Mouse (Mus musculus) neural tube, embryonic 13.5 days (tissue): ENCODE results near the gene Zfp36l2. TPM values are rescaled to one million over a fixed set of nuclear protein-coding genes. Genes with fewer than 3 reads are reported as not detected.

Experiments
- ATAC-seq: fragments of 200-750 bp; cut with Nextera tagmentation; 2 replicates; pipeline ENCODE4 v1.8.0; 2017; ENCODE audit warnings: low read depth, mild to moderate bottlenecking, moderate TSS enrichment, moderate library complexity
- H3K27ac ChIP-seq: fragments of 300-500 bp; sonication (generic); replicated peaks from 2 replicates; pipeline ENCODE4 v1.5.1; 2015; ENCODE audit warnings: moderate library complexity, mild to moderate bottlenecking, inconsistent platforms
- H3K27me3 ChIP-seq: fragments of 300-500 bp; sonication (generic); 2 replicates; pipeline ENCODE4 v1.6.1; 2015; ENCODE audit warnings: mild to moderate bottlenecking, inconsistent platforms
- H3K36me3 ChIP-seq: fragments of 300-500 bp; sonication (generic); 2 replicates; pipeline ENCODE4 v1.6.1; 2015; ENCODE audit warnings: mild to moderate bottlenecking, inconsistent platforms
- H3K4me1 ChIP-seq: fragments of 300-500 bp; sonication (generic); replicated peaks from 2 replicates; pipeline ENCODE4 v1.6.1; 2015; ENCODE audit warnings: inconsistent platforms
- H3K4me2 ChIP-seq: fragments of 300-500 bp; sonication (generic); 2 replicates; pipeline ENCODE4 v1.6.1; 2015; ENCODE audit warnings: inconsistent platforms, mild to moderate bottlenecking, moderate library complexity
- H3K4me3 ChIP-seq: fragments of 300-500 bp; sonication (generic); 2 replicates; pipeline ENCODE4 v1.5.1; 2015; ENCODE audit warnings: mild to moderate bottlenecking, inconsistent platforms
- H3K9ac ChIP-seq: fragments of 300-500 bp; sonication (generic); 2 replicates; pipeline ENCODE4 v1.6.1; 2015; ENCODE audit warnings: moderate library complexity, mild to moderate bottlenecking, inconsistent platforms
- H3K9me3 ChIP-seq: fragments of 300-500 bp; sonication (generic); 2 replicates; pipeline ENCODE4 v1.6.1; 2016; ENCODE audit warnings: inconsistent platforms
- WGBS: fragments of 180-500 bp; shearing (Covaris S2); methylation state at CpG from one replicate; pipeline ENCODE4 v1.1.7; 2015; 5-methylcytosine and 5-hydroxymethylcytosine counted together
- polyA plus RNA-seq: library from polyadenylated mRNA; unstranded; fragments of >200 nt; fragmentation: Nextera tagmentation; extraction: Ambion mirVana; gene quantifications from 2 replicates; pipeline ENCODE4 v1.2.1, GENCODE M21; 2015

Zfp36l2 gene
- polyA plus RNA-seq, 1 experiment from 2014 or later = 7.0 TPM

DNA sequence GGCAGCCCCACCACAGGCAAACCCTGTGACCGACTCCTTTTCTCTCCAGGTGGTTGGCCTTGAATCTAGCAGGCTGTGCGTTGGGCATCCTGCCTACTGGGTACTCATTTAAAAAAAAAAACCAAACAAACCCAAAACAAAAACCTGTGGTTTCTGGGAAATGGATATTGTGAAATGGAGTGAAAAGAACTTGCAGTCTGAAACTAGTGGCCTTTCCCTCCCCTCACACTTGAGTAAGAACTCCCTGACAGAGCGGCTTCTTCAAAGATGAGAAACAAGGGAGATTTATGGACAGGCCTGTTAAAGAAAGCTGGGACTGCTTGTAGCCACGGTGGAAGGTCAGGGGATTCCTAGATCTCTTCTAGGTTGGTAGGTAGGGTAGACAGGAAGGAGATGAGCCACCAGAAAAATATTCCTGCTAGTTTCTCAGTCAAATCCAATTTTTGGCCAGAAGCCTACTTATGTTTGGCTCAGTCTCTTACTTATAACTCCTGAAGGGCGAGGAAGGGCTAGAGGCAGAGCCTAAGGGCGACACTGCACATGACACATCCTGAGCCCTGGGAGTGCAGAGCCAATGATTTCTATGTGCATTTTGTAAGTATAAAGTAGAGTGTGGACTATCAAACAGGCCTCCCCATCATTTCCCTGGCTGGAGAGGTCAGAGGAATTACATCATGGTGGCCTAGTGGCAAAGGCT lies 27.7 kb upstream of the Zfp36l2 start:
- H3K4me3 ChIP-seq = no peak overlapping the region
- no peak overlapping the region for H3K27ac ChIP-seq
- no peaks in the 10 kb centered on the region for H3K27me3 ChIP-seq
- WGBS = 59% methylated on average over 6 of the region's 6 CpGs
- H3K9ac ChIP-seq = no peak overlapping the region
- no peak for ATAC-seq
- peaks cover 21% of the 10 kb centered on the region for H3K36me3 ChIP-seq
- no peaks in the 10 kb centered on the region for H3K4me1 ChIP-seq
- H3K9me3 ChIP-seq = no peaks in the 10 kb centered on the region
- no peak overlapping the region for H3K4me2 ChIP-seq

DNA sequence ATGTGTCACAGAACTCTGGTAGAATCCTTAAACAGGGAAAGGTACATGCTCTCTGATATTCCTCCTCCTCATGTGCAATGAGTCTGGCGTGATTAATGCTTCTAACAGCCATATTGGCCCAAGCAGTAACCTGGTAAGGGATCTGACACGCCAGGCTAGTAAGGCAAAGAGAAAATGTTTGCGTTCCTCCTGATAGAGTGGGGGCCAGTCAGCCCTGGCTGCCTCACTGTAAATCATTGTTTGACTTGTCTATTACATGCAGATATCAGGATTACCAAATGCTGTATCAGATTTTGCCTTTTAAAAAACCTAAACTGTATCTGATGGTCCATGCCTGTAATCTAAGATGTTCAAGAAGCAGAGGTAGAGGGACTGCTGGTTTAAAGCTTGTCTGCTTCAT lies 25.7 kb upstream of the Zfp36l2 start:
- Histone ChIP-seq H3K27me3 (no peaks in the 10 kb centered on the region), H3K9me3 (no peaks in the 10 kb centered on the region), H3K4me2 (no peak overlapping the region), H3K9ac (no peak overlapping the region), H3K27ac (no peak overlapping the region), H3K4me3 (no peak overlapping the region), H3K4me1 (no peaks in the 10 kb centered on the region), H3K36me3 (peaks cover 9% of the 10 kb centered on the region)
- 87% methylated on average over 3 of the region's 3 CpGs for WGBS
- ATAC-seq = no peak

- H3K4me2 ChIP-seq = no peak overlapping the region
- H3K4me1 ChIP-seq = peaks cover 15% of the 10 kb centered on the region
- WGBS = 97% methylated on average over 3 of the region's 3 CpGs
Observed at GRCm38 (mm10) chr17:84207611-84208010, 19.9 kb upstream of the Zfp36l2 start.

GRCm38 (mm10) chr17:84206239-84206638 lies 18.5 kb upstream of the Zfp36l2 start:
- H3K4me3 ChIP-seq = no peak overlapping the region
- H3K27ac ChIP-seq = no peak overlapping the region
- no peaks in the 10 kb centered on the region for H3K27me3 ChIP-seq
- H3K36me3 ChIP-seq = peaks cover 13% of the 10 kb centered on the region
- no peak for ATAC-seq
- no peak overlapping the region for H3K4me2 ChIP-seq
- H3K4me1 ChIP-seq = peaks cover 15% of the 10 kb centered on the region
- H3K9ac ChIP-seq = no peak overlapping the region
- 83% methylated on average over 3 of the region's 3 CpGs for WGBS
- no peaks in the 10 kb centered on the region for H3K9me3 ChIP-seq

More at GRCm38 (mm10) chr17:84207611-84208010, 19.9 kb upstream of the Zfp36l2 start:
- H3K9me3 ChIP-seq = no peaks in the 10 kb centered on the region
- H3K27me3 ChIP-seq = no peaks in the 10 kb centered on the region
- no peak overlapping the region for H3K9ac ChIP-seq
- peaks cover 22% of the 10 kb centered on the region for H3K36me3 ChIP-seq
- ATAC-seq = no peak
- no peak overlapping the region for H3K27ac ChIP-seq
- no peak overlapping the region for H3K4me3 ChIP-seq

DNA sequence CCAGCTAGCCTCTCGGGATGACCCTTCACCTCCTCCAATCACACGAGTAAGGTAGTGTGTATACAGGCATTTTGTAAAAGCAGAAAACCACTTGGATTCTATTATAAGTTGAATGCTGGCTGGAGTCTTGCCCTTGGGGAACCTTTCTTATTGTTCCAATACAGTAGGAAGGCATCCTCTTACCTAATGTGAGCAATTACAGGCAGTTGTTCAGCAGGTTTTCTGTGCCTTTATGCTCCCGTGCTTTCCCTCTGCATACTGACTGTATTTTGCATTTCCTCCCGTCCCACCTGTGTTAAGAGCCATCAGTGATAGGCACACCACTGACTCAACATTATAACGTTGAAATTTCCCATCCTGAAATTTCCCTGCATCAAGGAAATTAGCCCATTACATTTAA lies 17.2 kb upstream of the Zfp36l2 start:
- Histone ChIP-seq H3K36me3 (peaks cover 13% of the 10 kb centered on the region), H3K9me3 (no peaks in the 10 kb centered on the region), H3K27ac (no peak overlapping the region), H3K9ac (no peak overlapping the region), H3K27me3 (no peaks in the 10 kb centered on the region), H3K4me3 (no peak overlapping the region), H3K4me1 (peaks cover 15% of the 10 kb centered on the region), H3K4me2 (no peak overlapping the region)
- no peak for ATAC-seq
- 83% methylated on average over 5 of the region's 5 CpGs for WGBS

GRCm38 (mm10) chr17:84203340-84203739 lies 15.6 kb upstream of the Zfp36l2 start:
- H3K27me3 ChIP-seq = no peaks in the 10 kb centered on the region
- 0 out of 2 replicates have a peak overlapping the region, but pooled peaks have one; percentile 28 for H3K27ac ChIP-seq
- no peak for ATAC-seq
- H3K4me3 ChIP-seq = no peak overlapping the region
- WGBS = 50% methylated on average over 7 of the region's 7 CpGs
- peaks cover 13% of the 10 kb centered on the region for H3K36me3 ChIP-seq
- no peaks in the 10 kb centered on the region for H3K9me3 ChIP-seq
- H3K4me1 ChIP-seq = peaks cover 15% of the 10 kb centered on the region
- H3K4me2 ChIP-seq = no peak overlapping the region
- H3K9ac ChIP-seq = no peak overlapping the region

DNA sequence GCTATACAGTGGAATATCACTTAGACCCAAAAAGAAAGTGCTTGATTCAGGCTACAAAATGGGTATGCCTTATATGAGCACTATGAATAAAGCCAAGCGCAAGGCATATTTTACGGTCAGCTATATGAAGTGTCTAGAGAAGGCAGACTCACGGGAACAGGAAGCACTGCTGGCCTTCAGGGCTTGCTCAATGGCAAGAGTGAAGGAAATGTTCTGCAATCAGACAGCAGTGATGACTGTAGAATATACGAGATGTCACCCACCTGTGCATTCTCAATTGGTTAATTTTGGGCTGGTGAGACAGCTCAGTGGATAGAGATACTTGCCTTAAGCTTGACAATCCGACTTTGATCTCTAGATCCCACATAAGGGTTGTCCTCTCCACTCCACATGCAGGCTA lies 13.4 kb upstream of the Zfp36l2 start:
- H3K4me3 ChIP-seq = no peak overlapping the region
- no peaks in the 10 kb centered on the region for H3K27me3 ChIP-seq
- no peaks in the 10 kb centered on the region for H3K9me3 ChIP-seq
- no peak overlapping the region for H3K9ac ChIP-seq
- peaks cover 17% of the 10 kb centered on the region for H3K4me1 ChIP-seq
- H3K27ac ChIP-seq = no peak overlapping the region
- peaks cover 7% of the 10 kb centered on the region for H3K36me3 ChIP-seq
- WGBS = 93% methylated on average over 5 of the region's 5 CpGs
- no peak for ATAC-seq
- no peak overlapping the region for H3K4me2 ChIP-seq

- no peak overlapping the region for H3K4me2 ChIP-seq
- no peak for ATAC-seq
- no peak overlapping the region for H3K27ac ChIP-seq
- no peak overlapping the region for H3K4me3 ChIP-seq
- H3K9me3 ChIP-seq = no peaks in the 10 kb centered on the region
- 0 out of 2 replicates have a peak, but pooled peaks cover 4% of the 10 kb centered on the region for H3K36me3 ChIP-seq
- H3K4me1 ChIP-seq = peaks cover 7% of the 10 kb centered on the region
- WGBS = 62% methylated on average over 4 of the region's 4 CpGs
- no peaks in the 10 kb centered on the region for H3K27me3 ChIP-seq
- H3K9ac ChIP-seq = no peak overlapping the region
Observed at GRCm38 (mm10) chr17:84197912-84198344, 10.2 kb upstream of the Zfp36l2 start.

DNA sequence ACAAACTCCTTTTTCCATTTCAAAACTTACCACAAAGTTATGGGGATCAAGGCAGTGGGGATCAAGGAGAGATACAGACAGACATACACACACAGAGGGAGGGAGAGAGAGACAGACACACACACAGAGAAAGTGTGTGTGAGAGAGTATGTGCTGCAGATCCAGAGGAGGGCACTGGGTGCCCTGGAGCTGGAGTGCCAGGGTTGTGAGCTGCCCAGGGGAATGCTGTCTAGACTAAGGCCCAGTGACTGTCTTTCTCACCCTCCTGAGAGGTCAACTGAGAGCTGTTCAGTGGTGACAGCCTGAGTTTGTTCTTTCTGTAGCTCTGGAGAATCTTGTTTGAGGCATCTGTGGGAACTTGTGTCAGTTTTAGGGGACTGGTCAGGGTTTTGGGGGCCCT lies 8.6 kb upstream of the Zfp36l2 start:
- Histone ChIP-seq H3K9me3 (no peaks in the 10 kb centered on the region), H3K4me2 (no peak overlapping the region), H3K36me3 (0 out of 2 replicates have a peak, but pooled peaks cover 15% of the 10 kb centered on the region), H3K27ac (no peak overlapping the region), H3K4me1 (0 out of 2 replicates have a peak, but pooled peaks cover 6% of the 10 kb centered on the region), H3K4me3 (no peak overlapping the region), H3K27me3 (no peaks in the 10 kb centered on the region), H3K9ac (no peak overlapping the region)
- no peak for ATAC-seq

DNA sequence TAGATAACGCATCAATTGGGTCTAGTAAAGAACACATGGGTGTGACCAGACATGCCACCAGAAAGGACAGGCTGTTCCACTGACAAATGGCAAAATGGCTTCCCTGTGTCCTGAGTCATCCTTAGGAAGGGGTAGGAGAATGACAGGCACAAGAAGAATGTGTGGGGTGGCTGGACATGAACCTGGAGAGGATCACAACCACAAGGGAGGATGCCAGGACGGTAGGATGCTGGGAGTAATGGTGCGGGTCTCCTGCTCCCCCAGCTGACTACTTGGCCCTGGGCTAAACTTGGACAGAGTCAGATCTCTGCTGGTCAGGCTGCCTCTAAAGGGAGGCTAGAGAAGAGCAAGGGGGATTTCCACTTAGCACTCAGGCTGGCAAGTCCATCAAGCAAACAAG lies 8.1 kb upstream of the Zfp36l2 start:
- WGBS = 87% methylated on average over 3 of the region's 3 CpGs
- ATAC-seq = no peak
- no peaks in the 10 kb centered on the region for H3K9me3 ChIP-seq
- no peak overlapping the region for H3K9ac ChIP-seq
- 0 out of 2 replicates have a peak, but pooled peaks cover 15% of the 10 kb centered on the region for H3K36me3 ChIP-seq
- H3K4me2 ChIP-seq = no peak overlapping the region
- H3K27me3 ChIP-seq = no peaks in the 10 kb centered on the region
- H3K4me3 ChIP-seq = no peak overlapping the region
- H3K27ac ChIP-seq = no peak overlapping the region
- 0 out of 2 replicates have a peak, but pooled peaks cover 6% of the 10 kb centered on the region for H3K4me1 ChIP-seq

DNA sequence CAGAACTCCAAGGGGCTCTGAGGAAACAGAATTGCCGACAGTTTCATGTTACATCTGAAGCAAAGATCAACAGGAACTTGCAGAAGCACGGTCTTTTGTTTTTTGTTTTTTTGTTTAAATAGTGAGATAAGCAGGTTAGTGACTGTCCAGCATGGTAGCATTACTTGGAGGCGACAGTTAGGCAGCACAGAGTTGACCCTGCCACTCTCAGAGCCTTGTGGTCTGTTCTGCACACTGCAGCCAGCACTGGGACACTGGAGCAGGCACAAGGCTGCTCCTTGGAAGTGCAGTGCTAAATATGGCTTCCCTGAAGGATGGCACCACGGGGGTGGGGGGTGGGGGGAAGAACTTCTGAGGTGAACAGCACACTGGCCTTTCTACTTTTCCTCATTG lies 7.3 kb upstream of the Zfp36l2 start:
- H3K9me3 ChIP-seq = no peaks in the 10 kb centered on the region
- H3K27me3 ChIP-seq = 0 out of 2 replicates have a peak, but pooled peaks cover 5% of the 10 kb centered on the region
- 62% methylated on average over 4 of the region's 4 CpGs for WGBS
- no peak overlapping the region for H3K4me3 ChIP-seq
- H3K4me2 ChIP-seq = no peak overlapping the region
- H3K27ac ChIP-seq = no peak overlapping the region
- H3K4me1 ChIP-seq = 0 out of 2 replicates have a peak, but pooled peaks cover 9% of the 10 kb centered on the region
- no peak overlapping the region for H3K9ac ChIP-seq
- H3K36me3 ChIP-seq = 0 out of 2 replicates have a peak, but pooled peaks cover 15% of the 10 kb centered on the region
- ATAC-seq = no peak

DNA sequence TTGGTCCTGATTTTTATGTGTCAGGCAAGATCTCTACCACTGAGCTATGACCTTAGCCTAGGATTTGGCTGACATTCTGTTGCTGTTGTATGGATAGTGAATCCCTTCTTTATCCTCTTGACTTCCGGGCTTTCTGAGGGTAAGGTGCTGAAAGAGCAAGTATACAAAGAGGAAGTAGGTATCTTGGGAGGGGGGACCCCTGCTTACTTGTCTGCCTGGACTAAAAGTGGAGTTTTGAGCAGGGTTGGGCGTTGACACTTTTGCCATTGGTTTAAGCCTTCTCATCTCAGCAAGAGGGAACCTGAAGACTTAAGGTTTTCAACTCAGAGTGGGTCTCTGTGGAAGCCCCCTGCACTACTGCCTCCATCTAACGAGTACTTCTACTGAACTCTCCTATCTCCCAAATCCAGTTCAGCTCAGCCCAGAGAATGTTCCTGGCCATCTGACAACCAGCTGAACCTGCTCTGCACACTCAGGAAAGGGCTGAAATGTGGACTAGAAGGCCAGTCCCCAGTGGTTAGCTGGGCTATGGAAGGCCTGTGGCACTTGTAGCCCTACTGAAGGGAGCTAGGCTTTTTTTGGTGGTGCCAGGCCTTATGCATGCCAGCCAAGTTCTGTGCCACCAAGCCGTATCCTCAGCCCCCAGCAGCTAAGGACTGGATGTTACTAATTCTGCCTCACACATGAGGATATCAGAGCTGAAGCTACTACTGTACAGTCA lies 6.7 kb upstream of the Zfp36l2 start:
- Histone ChIP-seq H3K4me3 (no peak overlapping the region), H3K4me2 (no peak overlapping the region), H3K27ac (no peak overlapping the region), H3K4me1 (0 out of 2 replicates have a peak, but pooled peaks cover 11% of the 10 kb centered on the region), H3K27me3 (peaks cover 9% of the 10 kb centered on the region; the same call in 1 of the 2 replicates), H3K36me3 (0 out of 2 replicates have a peak, but pooled peaks cover 15% of the 10 kb centered on the region), H3K9me3 (no peaks in the 10 kb centered on the region), H3K9ac (no peak overlapping the region)
- WGBS = 82% methylated on average over 4 of the region's 4 CpGs
- ATAC-seq = no peak
